Mouse (Mus musculus) embryonic stem cell, embryonic (primary cell): ENCODE results near the gene Ptov1.

Experiments used
- CTCF ChIA-PET, 4 experiments: fragments of 300-600 bp in 2 of 4; fragments of 350-600 bp in 2 of 4; sonication (Branson Sonifier 250); formaldehyde crosslinking; loops; one replicate each; lab custom pipeline; 2022; ENCODE audit warnings: inconsistent platforms in 2 of 4; lab: Charles Lee
- POLR2A ChIA-PET, 4 experiments: fragments of 300-600 bp in 2 of 4; fragments of 350-600 bp in 2 of 4; sonication (Branson Sonifier 250); formaldehyde crosslinking; loops; one replicate each; lab custom pipeline; 2022; ENCODE audit warnings: antibody characterized with exemption in 4 of 4, inconsistent platforms in 1 of 4; lab: Charles Lee

The Ptov1 gene

DNA sequence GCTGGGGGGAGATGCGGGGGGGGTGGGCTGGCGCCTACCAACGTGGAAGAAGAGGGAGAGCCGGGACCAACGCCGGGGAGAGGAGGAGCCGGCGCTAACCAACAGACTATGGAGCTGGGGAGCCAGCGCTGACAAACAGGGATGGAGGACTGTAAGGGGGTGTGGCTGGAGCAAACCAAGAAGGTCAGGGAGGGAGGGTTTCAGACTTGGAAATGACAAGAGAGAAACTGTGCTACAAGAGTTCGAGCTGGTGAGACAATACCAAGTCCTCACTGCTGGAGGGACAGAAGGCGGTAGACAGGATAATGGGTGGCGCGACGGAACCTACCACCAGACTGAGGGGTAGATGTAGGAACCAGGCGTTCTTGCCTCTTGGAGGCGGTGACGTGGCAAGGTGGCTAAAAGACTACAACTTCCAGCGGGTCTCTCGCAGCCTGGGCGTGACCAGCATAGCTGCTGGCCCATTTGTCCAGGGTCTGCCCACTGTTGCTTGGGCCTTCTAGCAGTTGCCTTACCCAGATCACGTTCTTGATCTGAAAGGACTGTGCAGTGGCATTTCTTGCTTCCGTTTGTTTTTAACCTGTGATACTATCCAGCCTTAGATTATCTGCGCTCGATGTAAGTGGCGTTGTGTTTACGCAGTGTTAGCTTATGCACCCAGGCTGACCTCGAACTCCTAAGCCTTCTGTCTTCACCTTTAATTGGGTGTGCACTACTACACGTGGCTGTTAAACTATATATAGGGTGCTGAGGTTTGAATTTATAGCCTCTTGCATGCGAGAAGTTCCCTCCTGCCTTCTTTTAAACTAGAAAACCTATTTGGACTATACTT is at the start of gene Ptov1:
TSS of gene Ptov1 (minus strand) at position 92 of the 832 bp plus-strand sequence.
- POLR2A ChIA-PET: interaction anchor here (0.5 to 52.0 kb wide), 103 partner anchors 8 to 644 kb away, joined by 3 to 2007 read pairs (median 4); partner anchors contain the start of genes Akt1s1 (in 3 of the 4), Atf5 (in 3 of the 4), Fuz (in 3 of the 4) and Il4i1 (in 3 of the 4)
- CTCF ChIA-PET: interaction anchor here (0.6 to 2.7 kb wide), 18 partner anchors 8 to 996 kb away, joined by 3 to 15 read pairs (median 4); partner anchors contain the start of genes Akt1s1 (in 1 of the 4), Fuz (in 1 of the 4), Pnkp (in 1 of the 4) and Prmt1 (in 1 of the 4)

DNA sequence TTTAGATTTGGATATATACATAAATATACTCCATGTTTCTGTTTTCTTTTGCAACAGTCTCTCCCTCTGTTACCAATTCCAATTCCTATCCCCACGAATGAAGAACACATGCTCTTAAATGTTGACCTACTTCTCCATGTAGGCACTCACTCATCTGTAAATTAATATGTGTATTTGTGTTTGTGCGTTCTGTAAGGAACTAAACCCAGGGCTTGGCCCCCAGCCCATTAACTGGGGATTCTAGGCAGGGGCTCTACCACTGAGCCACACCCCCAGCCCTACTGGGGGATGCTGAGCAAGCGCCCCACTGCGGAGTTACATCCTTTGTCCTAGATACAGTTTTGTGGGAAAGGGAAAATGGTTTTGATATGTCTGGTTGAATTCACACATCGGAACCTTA is 49.5 kb upstream of the Ptov1 start:
- CTCF ChIA-PET: no interaction called here

DNA sequence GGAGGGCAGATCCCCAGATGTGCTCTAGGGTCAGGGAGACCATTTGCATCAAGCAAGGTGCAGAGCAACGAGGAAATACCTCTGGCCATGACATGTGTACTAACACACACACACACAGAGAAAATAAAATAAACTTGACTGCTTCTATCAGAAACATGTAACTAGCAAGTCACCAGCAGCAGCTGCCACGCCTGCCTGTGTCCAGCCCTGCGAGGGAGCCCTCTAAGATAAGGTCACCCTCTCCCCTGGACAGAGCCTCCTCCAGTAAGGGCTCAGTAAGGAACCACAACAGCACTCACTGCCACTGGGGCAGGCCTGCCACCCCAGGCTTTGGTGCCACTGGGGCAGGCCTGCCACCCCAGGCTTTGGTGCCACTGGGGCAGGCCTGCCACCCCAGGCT is 48.6 kb upstream of the Ptov1 start:
- POLR2A ChIA-PET: interaction anchor here in 2 of 4 experiments (0.7 to 2.3 kb wide), 5 partner anchors 11 to 31 kb away, joined by 3 to 8 read pairs (median 3); partner anchors contain the start of gene Ap2a1 (in 2 of the 2)

More for the DNA sequence above, 49.5 kb upstream of the Ptov1 start:
- POLR2A ChIA-PET: interaction anchor here in 2 of 4 experiments (2.2 to 2.3 kb wide), 2 partner anchors 10 to 11 kb away, joined by 8 to 15 read pairs; partner anchors contain the start of gene Ap2a1 (in 2 of the 2)

DNA sequence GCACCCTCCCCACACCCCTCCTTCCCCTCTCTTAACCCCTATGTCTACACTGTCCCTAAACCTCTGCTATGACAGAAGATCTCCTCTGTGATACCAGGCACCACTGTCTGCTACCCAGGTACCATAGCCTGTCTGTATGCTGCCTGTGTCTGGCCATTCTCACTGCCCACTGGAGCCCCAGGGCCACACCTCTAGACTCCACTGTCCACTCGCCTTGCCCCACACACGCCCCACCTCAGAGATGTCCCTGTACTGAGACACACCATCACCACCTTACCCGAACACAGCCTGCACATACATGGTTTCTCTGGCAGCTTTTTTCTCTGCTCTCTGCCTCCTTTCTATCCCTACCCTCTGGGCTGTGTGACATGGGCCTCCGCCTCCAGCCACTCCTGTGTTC is 47.3 kb upstream of the Ptov1 start:
- POLR2A ChIA-PET: interaction anchor here in 2 of 4 experiments (0.7 to 2.4 kb wide), 13 partner anchors 10 to 101 kb away, joined by 3 to 8 read pairs (median 3); partner anchors contain the start of genes Ap2a1 (in 2 of the 2), Pnkp (in 2 of the 2), Akt1s1 (in 1 of the 2) and Il4i1 (in 1 of the 2)
- CTCF ChIA-PET: interaction anchor here in 3 of 4 experiments (0.6 to 1.0 kb wide), 3 partner anchors 46 to 66 kb away, joined by 3 to 4 read pairs (median 3); no protein-coding TSS in a partner anchor

More for the DNA sequence above, 48.6 kb upstream of the Ptov1 start:
- CTCF ChIA-PET: no interaction called here

DNA sequence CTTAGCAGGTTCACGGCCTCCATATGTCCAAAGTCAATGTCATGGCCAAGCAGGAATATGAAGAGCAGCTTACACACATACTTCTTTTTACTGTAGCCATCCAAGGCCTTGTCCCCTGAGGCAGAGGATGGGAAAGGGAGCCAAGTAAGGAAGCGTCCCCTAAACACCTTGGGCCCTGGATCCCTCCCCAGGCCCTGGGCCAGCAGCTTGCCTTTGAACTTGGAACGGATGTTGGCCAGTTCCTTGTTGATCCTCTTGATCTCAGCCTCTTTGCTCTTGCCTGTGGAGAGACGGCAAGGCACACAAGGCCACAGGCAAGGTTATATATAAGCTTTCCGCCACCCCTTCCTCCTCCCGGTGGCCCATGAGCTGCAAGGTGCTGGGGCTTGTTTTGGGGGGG is 46.6 kb upstream of the Ptov1 start:
- CTCF ChIA-PET: interaction anchor here in 3 of 4 experiments (0.6 to 1.4 kb wide), 5 partner anchors 16 to 151 kb away, joined by 3 to 7 read pairs (median 4); no protein-coding TSS in a partner anchor
- POLR2A ChIA-PET: interaction anchor here in 2 of 4 experiments (0.6 to 2.4 kb wide), 13 partner anchors 9 to 214 kb away, joined by 3 to 7 read pairs (median 3); partner anchors contain the start of genes Pnkp (in 2 of the 2), Akt1s1 (in 1 of the 2), Ap2a1 (in 1 of the 2) and Prmt1 (in 1 of the 2)

DNA sequence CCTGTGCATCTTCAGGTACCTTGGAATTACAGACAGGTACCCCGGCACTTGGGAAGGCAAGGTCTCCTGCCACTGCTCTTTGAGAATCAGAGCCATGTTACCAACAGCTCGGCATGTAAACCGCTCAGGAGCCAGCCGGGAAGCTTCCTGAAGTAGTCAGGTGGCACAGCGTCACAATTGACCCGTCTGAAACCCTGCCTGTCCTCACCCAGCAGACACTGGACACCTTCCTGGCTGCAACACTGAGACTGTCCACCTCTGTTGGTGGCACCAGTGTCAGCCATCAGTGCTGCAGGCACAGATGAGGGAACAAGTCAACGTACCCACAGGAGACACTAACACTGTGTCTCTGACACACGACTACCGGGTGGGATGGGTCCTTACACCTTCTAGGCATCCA is 45.7 kb upstream of the Ptov1 start:
- CTCF ChIA-PET: interaction anchor here in 1 of 4 experiments (1.4 kb wide), 1 partner anchor 152 kb away, joined by 3 read pairs; no protein-coding TSS in a partner anchor
- POLR2A ChIA-PET: interaction anchor here in 2 of 4 experiments (0.9 to 2.4 kb wide), 6 partner anchors 10 to 71 kb away, joined by 3 to 7 read pairs (median 6); partner anchors contain the start of genes Akt1s1 (in 1 of the 2), Ap2a1 (in 1 of the 2), Prmt1 (in 1 of the 2) and Tbc1d17 (in 1 of the 2)

DNA sequence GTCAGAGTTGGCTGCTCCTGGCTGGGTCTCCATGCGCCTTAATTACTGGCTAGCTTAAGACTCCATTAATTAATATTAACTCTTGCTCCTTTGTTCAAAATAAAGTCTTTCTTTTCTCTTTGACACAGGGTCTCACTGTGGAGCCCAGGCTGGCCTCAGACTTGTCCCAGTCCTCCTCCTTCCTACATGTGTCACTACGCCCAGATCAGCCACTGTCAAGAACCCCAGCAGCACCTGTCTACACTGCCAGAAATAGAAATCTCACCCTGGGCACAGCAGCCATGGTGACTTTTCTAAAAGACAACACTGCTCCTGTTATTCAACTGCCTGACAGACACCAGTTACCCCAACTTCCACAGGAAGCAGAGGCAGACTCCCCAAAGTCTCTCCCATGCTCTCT is 44.8 kb upstream of the Ptov1 start:
- ChIA-PET POLR2A (interaction anchor here in 3 of 4 experiments (0.6 to 2.6 kb wide), 15 partner anchors 12 to 553 kb away, joined by 3 to 17 read pairs (median 5); partner anchors contain the start of genes Ap2a1 (in 2 of the 3), Akt1s1 (in 1 of the 3), Fuz (in 1 of the 3) and Tbc1d17 (in 1 of the 3)), CTCF (interaction anchor here in 1 of 4 experiments (1.3 to 1.7 kb wide), 2 partner anchors 18 to 81 kb away, joined by 3 read pairs; no protein-coding TSS in a partner anchor)

DNA sequence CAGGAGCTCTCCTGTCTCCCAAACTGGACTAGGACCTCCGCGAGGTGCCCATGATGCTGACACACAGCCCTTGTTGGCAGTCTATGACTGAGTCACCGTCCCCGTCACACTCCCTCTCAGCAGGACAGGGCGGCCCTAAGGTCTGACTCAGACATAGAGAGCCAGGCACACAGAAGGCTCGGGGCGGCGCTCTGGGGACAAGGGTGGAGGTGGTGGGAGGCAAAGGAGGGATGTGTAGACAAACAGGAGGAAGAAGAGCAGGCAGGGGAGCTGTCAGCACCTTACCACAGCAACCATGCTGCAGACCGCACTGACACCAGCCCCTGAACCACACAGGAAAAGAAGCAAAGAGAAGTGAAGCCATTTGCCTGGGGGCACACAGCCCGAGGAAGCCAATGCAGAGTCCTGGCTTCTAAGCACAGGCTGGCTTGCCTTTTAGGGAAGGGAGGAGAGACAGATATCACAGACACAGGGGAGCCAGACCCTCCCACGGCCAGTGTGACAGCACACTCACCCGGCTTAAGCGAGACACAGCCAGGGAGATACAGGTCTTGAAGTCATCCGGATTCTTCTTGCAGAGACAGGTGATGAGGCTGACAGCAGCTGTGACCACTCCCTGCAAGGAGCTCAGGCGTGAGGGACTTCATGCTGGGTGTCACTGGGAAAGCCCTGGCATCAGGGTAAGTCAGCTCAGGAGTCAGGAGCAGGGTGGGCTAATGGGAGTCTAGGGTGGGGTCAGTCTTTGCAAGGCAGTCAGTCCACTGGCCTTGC is 39.3 kb upstream of the Ptov1 start:
- POLR2A ChIA-PET: interaction anchor here in 2 of 4 experiments (0.6 to 2.2 kb wide), 6 partner anchors 11 to 266 kb away, joined by 3 to 9 read pairs (median 4); no protein-coding TSS in a partner anchor
- CTCF ChIA-PET: interaction anchor here in 1 of 4 experiments (0.5 kb wide), 1 partner anchor 205 kb away, joined by 4 read pairs; no protein-coding TSS in a partner anchor

DNA sequence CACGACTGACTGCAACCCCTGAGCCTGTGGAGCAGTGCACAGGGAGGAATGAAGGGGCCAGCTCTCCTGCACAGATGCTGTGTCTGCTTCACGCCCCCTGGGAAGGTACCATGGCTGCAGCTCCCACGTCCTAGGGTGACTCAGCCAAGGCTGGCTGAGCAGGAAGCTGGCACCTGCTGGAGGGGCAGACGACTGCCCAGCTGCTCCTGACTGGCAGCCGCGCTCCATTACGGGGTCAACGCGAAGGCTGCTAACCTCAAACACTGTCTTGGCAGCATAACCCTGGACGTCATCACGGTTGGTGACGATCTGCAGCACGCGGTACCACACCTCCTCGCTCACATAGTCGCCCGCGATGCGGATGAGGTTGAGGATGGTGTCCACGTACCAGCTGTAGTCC is 35.8 kb upstream of the Ptov1 start:
- POLR2A ChIA-PET: interaction anchor here in 2 of 4 experiments (0.7 to 2.0 kb wide), 7 partner anchors 11 to 81 kb away, joined by 3 to 9 read pairs (median 5); partner anchors contain the start of genes Akt1s1 (in 1 of the 2), Prmt1 (in 1 of the 2), Ptov1 (in 1 of the 2) and Tbc1d17 (in 1 of the 2)
- CTCF ChIA-PET: no interaction called here

DNA sequence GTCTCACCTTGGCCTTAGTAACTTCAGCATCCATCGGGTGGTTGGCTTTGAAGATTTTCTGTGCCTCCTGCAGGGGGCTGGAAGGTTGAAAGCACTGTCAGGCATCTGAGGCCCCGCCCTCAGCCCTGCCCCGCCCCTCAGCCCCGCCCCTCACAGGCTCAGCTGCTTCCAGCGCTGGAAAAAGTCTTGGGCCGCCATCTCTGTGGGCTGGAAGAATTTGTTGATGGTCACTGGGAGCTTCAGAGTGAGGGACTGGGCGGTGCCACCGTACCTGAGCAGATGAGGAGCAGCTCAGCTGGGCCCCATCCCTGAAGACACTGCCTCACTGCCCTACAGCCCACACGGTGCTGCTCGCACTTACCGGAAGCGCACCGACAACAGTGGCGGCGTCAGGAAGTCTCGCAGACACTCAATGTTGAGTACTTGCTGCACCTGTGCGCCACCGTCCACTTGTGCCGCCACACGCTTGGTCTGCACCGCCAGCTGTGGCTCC is 31.7 kb upstream of the Ptov1 start:
- ChIA-PET POLR2A (interaction anchor here (0.6 to 4.7 kb wide), 41 partner anchors 9 to 533 kb away, joined by 3 to 21 read pairs (median 4); partner anchors contain the start of genes Ap2a1 (in 3 of the 4), Akt1s1 (in 2 of the 4), Atf5 (in 2 of the 4) and Il4i1 (in 2 of the 4)), CTCF (interaction anchor here in 3 of 4 experiments (0.5 to 2.2 kb wide), 19 partner anchors 9 to 1129 kb away, joined by 3 to 16 read pairs (median 4); partner anchors contain the start of genes Ap2a1 (in 1 of the 3) and Med25 (in 1 of the 3))

DNA sequence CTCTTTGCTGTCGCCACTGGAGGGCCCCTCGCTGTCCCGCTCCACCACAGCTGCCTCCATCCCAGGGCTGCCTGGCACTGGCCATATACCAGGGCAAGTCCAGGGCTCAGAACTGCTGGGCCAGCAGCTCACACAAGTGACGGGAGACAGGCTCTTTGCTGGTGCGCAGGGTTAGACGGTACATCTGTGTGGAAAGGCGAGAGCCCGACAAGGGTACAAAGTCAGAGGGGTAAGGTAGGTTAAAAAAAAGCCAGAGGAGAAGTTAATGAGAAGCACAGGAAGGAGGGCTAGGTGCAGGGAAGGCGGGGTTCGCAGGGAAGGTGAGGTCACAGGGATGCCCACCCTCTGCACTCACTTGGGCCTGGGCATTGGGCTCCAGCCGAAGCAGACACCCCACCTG is 31.0 kb upstream of the Ptov1 start:
- POLR2A ChIA-PET: interaction anchor here (0.6 to 4.7 kb wide), 33 partner anchors 9 to 534 kb away, joined by 3 to 21 read pairs (median 4); partner anchors contain the start of genes Ap2a1 (in 3 of the 4), Akt1s1 (in 2 of the 4), Atf5 (in 2 of the 4) and Il4i1 (in 2 of the 4)
- CTCF ChIA-PET: interaction anchor here in 3 of 4 experiments (0.5 to 2.2 kb wide), 10 partner anchors 16 to 168 kb away, joined by 3 to 13 read pairs (median 4); partner anchors contain the start of gene Ap2a1 (in 1 of the 3)

DNA sequence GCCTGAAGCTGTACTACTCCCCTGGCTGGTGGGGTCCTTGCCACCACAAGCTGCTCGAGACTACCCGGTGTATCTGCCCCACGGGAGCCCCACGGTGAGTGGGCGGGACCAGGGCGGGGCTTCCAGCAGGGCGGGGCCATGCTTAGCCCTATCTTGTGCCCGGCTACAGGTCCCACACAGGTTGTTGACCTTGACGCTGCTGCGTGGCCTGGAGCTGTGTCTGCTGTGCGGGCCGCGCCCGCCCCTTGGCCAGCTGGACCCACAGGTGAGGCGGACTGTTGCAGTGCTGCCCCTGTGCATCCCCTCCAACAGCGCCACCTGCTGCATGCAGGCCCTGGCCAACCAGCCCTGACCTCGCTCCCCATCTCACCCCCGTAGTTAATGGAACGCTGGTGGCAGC is 29.0 kb upstream of the Ptov1 start:
- ChIA-PET POLR2A (interaction anchor here in 3 of 4 experiments (0.7 to 4.7 kb wide), 40 partner anchors 10 to 523 kb away, joined by 3 to 45 read pairs (median 4); partner anchors contain the start of genes Ptov1 (in 3 of the 3), Akt1s1 (in 2 of the 3), Atf5 (in 2 of the 3) and Il4i1 (in 2 of the 3)), CTCF (interaction anchor here in 2 of 4 experiments (0.6 to 2.4 kb wide), 17 partner anchors 22 to 550 kb away, joined by 3 to 10 read pairs (median 4); partner anchors contain the start of genes Ap2a1 (in 1 of the 2), Pold1 (in 1 of the 2), Ptov1 (in 1 of the 2) and Rras (in 1 of the 2))

DNA sequence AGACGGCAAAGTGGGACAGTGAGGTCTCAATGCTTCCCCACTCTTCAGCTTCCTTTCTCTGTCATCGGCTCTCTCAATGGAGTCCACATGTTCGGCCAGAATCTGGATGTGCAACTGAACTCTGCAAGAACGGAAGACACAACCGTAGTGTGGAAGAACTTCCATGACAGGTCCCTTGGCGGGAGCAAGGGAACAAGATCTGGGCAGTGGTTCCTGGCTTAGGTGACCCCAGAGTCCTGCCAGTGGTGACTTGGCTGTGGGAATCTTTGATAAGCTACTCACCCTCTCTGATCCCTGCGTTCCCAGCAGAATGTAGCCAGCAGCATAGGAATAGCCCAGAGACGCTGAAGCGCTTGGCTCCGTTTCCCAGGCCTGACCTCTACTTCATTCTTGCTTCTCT is 26.9 kb upstream of the Ptov1 start:
- POLR2A ChIA-PET: interaction anchor here in 3 of 4 experiments (0.6 to 4.7 kb wide), 47 partner anchors 13 to 233 kb away, joined by 3 to 45 read pairs (median 4); partner anchors contain the start of genes Ptov1 (in 3 of the 3), Akt1s1 (in 2 of the 3), Ap2a1 (in 2 of the 3) and Il4i1 (in 2 of the 3)
- CTCF ChIA-PET: interaction anchor here in 3 of 4 experiments (0.6 to 1.9 kb wide), 16 partner anchors 12 to 273 kb away, joined by 3 to 8 read pairs (median 3); partner anchors contain the start of genes Ap2a1 (in 1 of the 3), Nup62 (in 1 of the 3), Prmt1 (in 1 of the 3) and Ptov1 (in 1 of the 3)

DNA sequence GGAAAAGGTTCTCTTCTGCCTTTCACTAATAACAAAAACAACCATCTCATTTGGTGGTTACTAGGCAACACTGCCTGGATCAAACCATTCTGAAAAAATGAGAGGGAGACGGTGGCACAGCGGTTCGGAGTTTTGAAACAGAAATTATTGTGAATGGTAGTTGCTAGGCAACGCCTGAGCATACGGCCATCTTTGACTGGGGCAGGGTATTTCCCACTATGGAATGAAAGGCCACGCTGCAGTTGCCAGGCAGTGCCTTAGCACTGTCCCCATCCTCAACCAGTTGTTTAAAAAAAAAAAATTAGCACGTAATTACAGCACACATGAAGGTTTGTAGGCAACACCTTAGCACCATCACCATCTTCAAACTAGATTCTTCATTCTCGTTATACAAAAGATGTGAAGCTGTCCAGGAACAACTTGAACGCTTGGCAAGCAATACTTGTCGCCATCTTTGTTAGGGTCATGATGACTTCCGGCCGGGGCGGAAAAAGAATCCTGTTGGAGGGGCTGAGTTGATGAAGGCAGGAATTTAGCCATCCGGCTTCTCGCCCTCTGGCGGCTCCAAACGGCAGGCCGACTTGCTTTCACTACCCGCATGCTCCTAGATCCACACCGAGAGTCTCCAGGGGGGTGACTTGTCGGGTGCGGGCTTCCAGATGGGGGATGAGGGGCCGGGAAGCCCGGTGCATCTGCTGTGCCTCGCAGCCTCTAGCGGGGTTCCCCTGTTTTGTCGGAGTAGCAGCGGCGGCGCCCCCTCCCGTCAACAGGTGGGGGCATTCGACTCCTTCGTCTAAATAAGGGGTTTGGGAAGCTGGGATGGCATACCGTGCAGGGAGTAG is 26.2 kb upstream of the Ptov1 start, which contains the start of gene Fuz:
TSS of gene Fuz (plus strand) at position 487 of the 842 bp plus-strand sequence.
- CTCF ChIA-PET: interaction anchor here (0.6 to 1.9 kb wide), 14 partner anchors 11 to 189 kb away, joined by 3 to 8 read pairs (median 3); partner anchors contain the start of genes Ap2a1 (in 1 of the 4), Nup62 (in 1 of the 4) and Ptov1 (in 1 of the 4)
- POLR2A ChIA-PET: interaction anchor here in 3 of 4 experiments (0.5 to 4.7 kb wide), 52 partner anchors 11 to 234 kb away, joined by 3 to 45 read pairs (median 4); partner anchors contain the start of genes Ptov1 (in 3 of the 3), Akt1s1 (in 2 of the 3), Ap2a1 (in 2 of the 3) and Atf5 (in 2 of the 3)
